Mouse (Mus musculus) liver, postnatal 0 days (tissue): ENCODE data around the gene Clic4. TPM values are rescaled to one million over a fixed set of nuclear protein-coding genes. Genes with fewer than 3 reads are reported as not detected.

Source experiments
- ATAC-seq: fragments of 200-750 bp; cut with Nextera tagmentation; 2 replicates; pipeline ENCODE4 v1.8.0; 2017; ENCODE audit warnings: mild to moderate bottlenecking, moderate library complexity
- DNase-seq: peaks from one replicate; pipeline ENCODE4 v3.0.0-alpha.2; 2016
- H3K27ac ChIP-seq: fragments of 300-500 bp; sonication (generic); 2 replicates; pipeline ENCODE4 v1.5.1; 2014; ENCODE audit warnings: antibody characterized with exemption, moderate library complexity, mild to moderate bottlenecking, low read depth
- H3K27me3 ChIP-seq: fragments of 300-500 bp; sonication (generic); 2 replicates; pipeline ENCODE4 v1.6.1; 2014; ENCODE audit warnings: low read length, control low read depth, mixed read lengths; ENCODE audit not compliant: insufficient read depth
- H3K36me3 ChIP-seq: fragments of 300-500 bp; sonication (generic); replicated peaks from 2 replicates; pipeline ENCODE4 v1.6.1; 2014; ENCODE audit warnings: mild to moderate bottlenecking, control low read depth, low read length, moderate library complexity, mixed read lengths; ENCODE audit not compliant: insufficient read depth
- H3K4me1 ChIP-seq: fragments of 300-500 bp; sonication (generic); 2 replicates; pipeline ENCODE4 v1.6.1; 2014; ENCODE audit warnings: antibody characterized with exemption, mild to moderate bottlenecking, control low read depth; ENCODE audit not compliant: insufficient read depth
- H3K4me2 ChIP-seq: fragments of 300-500 bp; sonication (generic); 2 replicates; pipeline ENCODE4 v1.6.1; 2014; ENCODE audit warnings: low read depth, mild to moderate bottlenecking, low read length, moderate library complexity, mixed read lengths
- H3K4me3 ChIP-seq: fragments of 300-500 bp; sonication (generic); 2 replicates; pipeline ENCODE4 v1.5.1; 2014; ENCODE audit warnings: low read depth, low read length
- H3K9ac ChIP-seq: fragments of 300-500 bp; sonication (generic); replicated peaks from 2 replicates; pipeline ENCODE4 v1.6.1; 2014; ENCODE audit warnings: mild to moderate bottlenecking, moderate library complexity
- H3K9me3 ChIP-seq: fragments of 300-500 bp; sonication (generic); 2 replicates; pipeline ENCODE4 v1.6.1; 2016; ENCODE audit warnings: mild to moderate bottlenecking, control low read depth, low read length, mixed read lengths
- CTCF ChIP-seq: sonication (generic); IDR thresholded peaks from 2 replicates; pipeline ENCODE4 v1.5.1; 2016; ENCODE audit warnings: antibody characterized with exemption, low read depth
- EP300 ChIP-seq: IDR thresholded peaks from 2 replicates; pipeline ENCODE4 v1.6.1; 2016; ENCODE audit warnings: antibody characterized with exemption, low read depth, mild to moderate bottlenecking
- WGBS: fragments of 180-500 bp; shearing (Covaris S2); extraction: QIAGEN DNeasy Blood & Tissue Kit; methylation state at CpG from one replicate; pipeline ENCODE4 v1.1.7; 2014; ENCODE audit not compliant: insufficient replicate concordance; 5-methylcytosine and 5-hydroxymethylcytosine counted together
- polyA plus RNA-seq: library from polyadenylated mRNA; unstranded; fragments of >200 nt; fragmentation: Nextera tagmentation; extraction: Ambion mirVana; gene quantifications from 2 replicates; pipeline ENCODE4 v1.2.1, GENCODE M21; 2015

Gene Clic4
- polyA plus RNA-seq, 1 experiment from 2014 or later: 64.6 TPM

GRCm38 (mm10) chr4:135287975-135288374 is 15.4 kb upstream of the Clic4 start:
- DNase-seq (peak; percentile 60), ATAC-seq (peak; percentile 82)
- H3K27ac ChIP-seq: peak overlapping the region; percentile 72
- no peak overlapping the region for H3K4me3 ChIP-seq
- TF ChIP-seq CTCF: no peak
- TF ChIP-seq EP300: peak; percentile 97
- peak overlapping the region; percentile 47; the same call in 1 of the 2 replicates for H3K9ac ChIP-seq
- no peaks in the 10 kb centered on the region for H3K36me3 ChIP-seq
- no peaks in the 10 kb centered on the region for H3K9me3 ChIP-seq
- H3K27me3 ChIP-seq: no peaks in the 10 kb centered on the region
- peaks cover 50% of the 10 kb centered on the region for H3K4me1 ChIP-seq
- 36% methylated on average over 3 of the region's 3 CpGs for WGBS
- peak overlapping the region; percentile 60 for H3K4me2 ChIP-seq

GRCm38 (mm10) chr4:135286833-135287395 is 14.3 kb upstream of the Clic4 start:
- DNase-seq (peak; percentile 61), ATAC-seq (peak; percentile 59)
- no peaks in the 10 kb centered on the region for H3K9me3 ChIP-seq
- TF ChIP-seq EP300: peak; percentile 50; the same call in 1 of the 2 replicates
- TF ChIP-seq CTCF: no peak
- H3K27ac ChIP-seq: peak overlapping the region; percentile 72
- H3K4me2 ChIP-seq: peak overlapping the region; percentile 60
- no peaks in the 10 kb centered on the region for H3K36me3 ChIP-seq
- H3K27me3 ChIP-seq: no peaks in the 10 kb centered on the region
- H3K4me1 ChIP-seq: peaks cover 46% of the 10 kb centered on the region
- WGBS: 20% methylated on average over 16 of the region's 16 CpGs
- H3K4me3 ChIP-seq: no peak overlapping the region
- peak overlapping the region; percentile 47 for H3K9ac ChIP-seq

GRCm38 (mm10) chr4:135286033-135286622 is 13.5 kb upstream of the Clic4 start:
- Histone ChIP-seq H3K4me2 (peak overlapping the region; percentile 60), H3K27ac (peak overlapping the region; percentile 72), H3K27me3 (no peaks in the 10 kb centered on the region), H3K9ac (no peak overlapping the region), H3K36me3 (no peaks in the 10 kb centered on the region), H3K9me3 (no peaks in the 10 kb centered on the region), H3K4me1 (peaks cover 44% of the 10 kb centered on the region), H3K4me3 (no peak overlapping the region)
- ATAC-seq: no peak
- WGBS: 55% methylated on average over 12 of the region's 12 CpGs
- no peak for DNase-seq
- TF ChIP-seq EP300 (no peak), CTCF (no peak)

GRCm38 (mm10) chr4:135285436-135285835 is 12.8 kb upstream of the Clic4 start:
- TF ChIP-seq EP300 (no peak), CTCF (no peak)
- WGBS: 69% methylated on average over 8 of the region's 8 CpGs
- Histone ChIP-seq H3K9me3 (no peaks in the 10 kb centered on the region), H3K4me3 (no peak overlapping the region), H3K4me1 (peaks cover 44% of the 10 kb centered on the region), H3K4me2 (peak overlapping the region; percentile 18; the same call in 1 of the 2 replicates), H3K27ac (no peak overlapping the region), H3K9ac (no peak overlapping the region), H3K27me3 (no peaks in the 10 kb centered on the region), H3K36me3 (no peaks in the 10 kb centered on the region)
- no peak for ATAC-seq
- no peak for DNase-seq

GRCm38 (mm10) chr4:135283875-135284274 is 11.3 kb upstream of the Clic4 start:
- 85% methylated on average over 7 of the region's 7 CpGs for WGBS
- H3K27ac ChIP-seq: no peak overlapping the region
- H3K9me3 ChIP-seq: no peaks in the 10 kb centered on the region
- no peaks in the 10 kb centered on the region for H3K36me3 ChIP-seq
- H3K4me1 ChIP-seq: peaks cover 41% of the 10 kb centered on the region
- no peak overlapping the region for H3K9ac ChIP-seq
- no peak overlapping the region for H3K4me2 ChIP-seq
- TF ChIP-seq EP300 (no peak), CTCF (peak; percentile 39)
- H3K4me3 ChIP-seq: no peak overlapping the region
- ATAC-seq (no peak), DNase-seq (no peak)
- no peaks in the 10 kb centered on the region for H3K27me3 ChIP-seq

GRCm38 (mm10) chr4:135283417-135283816 is 10.8 kb upstream of the Clic4 start:
- Histone ChIP-seq H3K27ac (no peak overlapping the region; the same call in 1 of the 2 replicates), H3K4me1 (peaks cover 36% of the 10 kb centered on the region), H3K4me3 (no peak overlapping the region), H3K27me3 (no peaks in the 10 kb centered on the region), H3K4me2 (no peak overlapping the region), H3K9ac (no peak overlapping the region), H3K9me3 (no peaks in the 10 kb centered on the region), H3K36me3 (no peaks in the 10 kb centered on the region)
- ATAC-seq (no peak), DNase-seq (no peak)
- WGBS: 77% methylated on average over 4 of the region's 4 CpGs
- TF ChIP-seq EP300 (no peak), CTCF (no peak)
